Mouse (Mus musculus): ENCODE measurements at regions not wholly inside any gene's neighbourhood (a gene's known extent, or its start where the extent isn't known, plus 50 kb on each side); places are given as distances from the start of the nearest gene placed in this dataset.

GRCm38 (mm10) chr16:73367926-73368325 is 1043.7 kb downstream of the Robo2 start:
- no peak for TF ChIP-seq POLR2A (IDR thresholded peaks at IDR 0.05; ENCODE audit: control insufficient read depth in 1 of 2, insufficient read depth in 1 of 2, low read depth in 1 of 2, low read length in 2 of 2, poor library complexity in 1 of 2)
- TF ChIP-seq USF1 (IDR thresholded peaks at IDR 0.05; ENCODE audit: low read depth, low read length), result no peak
- TF ChIP-seq JUND (IDR thresholded peaks at IDR 0.05; ENCODE audit: low read depth, low read length), result no peak
- no peak for TF ChIP-seq CTCF (IDR thresholded peaks at IDR 0.05 in 2 of 3, conservative IDR thresholded peaks at IDR 0.05 in 1 of 3; ENCODE audit: control insufficient read depth in 1 of 3, insufficient read depth in 1 of 3, low read depth in 2 of 3, low read length in 3 of 3, poor library complexity in 1 of 3, severe bottlenecking in 1 of 3)
- no peak for TF ChIP-seq MAFK (IDR thresholded peaks at IDR 0.05; ENCODE audit: borderline replicate concordance, low read depth, low read length)
- TF ChIP-seq MEF2A (IDR thresholded peaks at IDR 0.05; ENCODE audit: extremely low read depth, insufficient replicate concordance, low read depth, low read length, poor library complexity, severe bottlenecking), result no peak
- no peak for TF ChIP-seq USF2 (IDR thresholded peaks at IDR 0.05; ENCODE audit: borderline replicate concordance in 1 of 2, insufficient read depth in 1 of 2, low read depth in 1 of 2, low read length in 2 of 2)
- TF ChIP-seq SIN3A (IDR thresholded peaks at IDR 0.05; ENCODE audit: low read length), result no peak

Measured in MEL (cell line).